Mouse (Mus musculus): Measurements from ENCODE around the gene Slc7a1. TPM values are rescaled to one million over a fixed set of nuclear protein-coding genes. Genes with fewer than 3 reads are reported as not detected.

The Slc7a1 gene
- polyA plus RNA-seq, 2 experiments, result 8.1 to 22.5 TPM

DNA sequence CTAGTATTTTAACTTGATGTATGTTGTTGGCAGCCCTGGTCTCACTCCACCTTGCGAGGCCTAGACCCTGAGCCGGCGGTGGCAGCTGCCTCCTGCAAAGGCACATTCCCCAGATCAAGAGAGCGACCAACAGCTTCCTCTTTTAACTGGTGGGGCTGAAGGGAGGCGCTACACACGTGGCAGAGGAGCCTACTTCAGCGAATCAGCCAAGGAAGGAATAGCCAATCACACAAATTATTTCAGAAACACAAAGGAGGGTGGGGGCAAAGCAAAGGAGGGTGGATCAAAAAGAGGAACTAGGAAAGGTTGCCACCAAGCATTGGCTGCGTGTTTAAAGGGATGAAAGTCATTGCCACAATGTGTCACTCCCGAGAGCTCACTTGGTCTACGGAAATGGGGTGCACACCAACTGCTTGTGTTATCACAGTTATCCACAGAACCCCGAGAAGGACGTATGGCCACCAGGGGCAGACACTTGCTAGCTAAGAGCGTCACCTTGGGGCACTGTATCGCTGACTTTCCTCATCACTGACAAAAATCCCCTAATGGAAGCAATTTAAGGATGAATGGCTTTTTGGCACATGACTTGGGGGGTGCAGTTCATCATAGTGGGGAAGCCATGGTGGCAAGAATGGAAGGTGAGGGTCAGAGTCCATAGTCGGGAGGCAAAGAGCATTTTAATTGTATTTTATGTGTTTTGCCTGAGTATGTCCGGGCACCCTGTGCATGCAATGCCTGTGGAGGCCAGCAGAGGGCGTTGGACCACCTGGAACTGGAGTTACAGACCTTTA, 20.1 kb downstream of the Slc7a1 start:
- Histone ChIP-seq H3K4me1 (ENCODE audit: control insufficient read depth, insufficient read depth, low read length) (peaks cover 9% of the 10 kb centered on the region), H3K36me3 (ENCODE audit: control insufficient read depth, insufficient read depth, low read length) (no peaks in the 10 kb centered on the region), H3K27me3 (ENCODE audit: control insufficient read depth, insufficient read depth, low read length) (no peaks in the 10 kb centered on the region), H3K27ac (replicated peaks; ENCODE audit: low read depth, low read length) (no peak overlapping the region), H3K9me3 (ENCODE audit: control insufficient read depth, low read length) (no peaks in the 10 kb centered on the region), H3K9ac (ENCODE audit: low read depth, low read length, severe bottlenecking) (no peak overlapping the region), H3K4me3 (replicated peaks; ENCODE audit: low read length) (no peak overlapping the region), H3K4me2 (replicated peaks; ENCODE audit: low read depth, low read length, severe bottlenecking) (no peak overlapping the region)
- TF ChIP-seq POLR2A (IDR thresholded peaks at IDR 0.05; ENCODE audit: borderline replicate concordance, extremely low read depth, insufficient read depth, insufficient read length), result no peak
- DNase-seq (ENCODE audit: low spot score), result no peak
- 87% methylated on average over 17 of the region's 17 CpGs for WGBS
- no peak for ATAC-seq (ENCODE audit: low FRiP score, low read depth)

DNA sequence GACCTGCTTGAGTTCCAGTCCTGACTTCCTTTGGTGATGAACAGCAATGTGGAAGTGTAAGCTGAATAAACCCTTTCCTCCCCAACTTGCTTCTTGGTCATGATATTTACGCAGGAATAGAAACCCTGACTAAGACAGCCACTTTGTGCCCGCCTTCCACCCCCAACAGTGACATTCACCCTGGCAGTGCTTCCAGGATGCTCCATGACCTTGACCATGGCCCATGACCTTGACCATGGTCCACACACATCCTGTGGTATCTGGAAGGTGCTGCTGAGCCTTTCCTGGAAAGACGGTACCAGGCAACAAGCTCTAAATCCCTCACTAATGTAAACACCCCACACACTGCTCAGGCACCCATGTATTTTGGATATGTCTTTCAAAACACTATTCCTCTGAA, 21.0 kb downstream of the Slc7a1 start:
- H3K27ac ChIP-seq (replicated peaks; ENCODE audit: low read depth, low read length), result no peak overlapping the region
- no peak overlapping the region for H3K4me3 ChIP-seq (replicated peaks; ENCODE audit: low read length)
- no peaks in the 10 kb centered on the region for H3K27me3 ChIP-seq (ENCODE audit: control insufficient read depth, insufficient read depth, low read length)
- no peaks in the 10 kb centered on the region for H3K9me3 ChIP-seq (ENCODE audit: control insufficient read depth, low read length)
- ATAC-seq (ENCODE audit: low FRiP score, low read depth) (no peak), DNase-seq (ENCODE audit: low spot score) (no peak)
- H3K36me3 ChIP-seq (ENCODE audit: control insufficient read depth, insufficient read depth, low read length), result no peaks in the 10 kb centered on the region
- 91% methylated on average over 3 of the region's 3 CpGs for WGBS
- TF ChIP-seq POLR2A (IDR thresholded peaks at IDR 0.05; ENCODE audit: borderline replicate concordance, extremely low read depth, insufficient read depth, insufficient read length), result no peak
- H3K4me2 ChIP-seq (replicated peaks; ENCODE audit: low read depth, low read length, severe bottlenecking), result no peak overlapping the region
- H3K4me1 ChIP-seq (ENCODE audit: control insufficient read depth, insufficient read depth, low read length), result peaks cover under 1% of the 10 kb centered on the region; the same call in 1 of the 2 replicates
- H3K9ac ChIP-seq (ENCODE audit: low read depth, low read length, severe bottlenecking), result no peak overlapping the region

- no peaks in the 10 kb centered on the region for H3K9me3 ChIP-seq (ENCODE audit: control insufficient read depth, low read length)
- 81% methylated on average over 4 of the region's 4 CpGs for WGBS
- H3K4me3 ChIP-seq (replicated peaks; ENCODE audit: low read length), result no peak overlapping the region
- H3K4me2 ChIP-seq (replicated peaks; ENCODE audit: low read depth, low read length, severe bottlenecking), result no peak overlapping the region
- H3K36me3 ChIP-seq (ENCODE audit: control insufficient read depth, insufficient read depth, low read length), result no peaks in the 10 kb centered on the region
- no peaks in the 10 kb centered on the region for H3K27me3 ChIP-seq (ENCODE audit: control insufficient read depth, insufficient read depth, low read length)
- no peak for TF ChIP-seq POLR2A (IDR thresholded peaks at IDR 0.05; ENCODE audit: borderline replicate concordance, extremely low read depth, insufficient read depth, insufficient read length)
- ATAC-seq (ENCODE audit: low FRiP score, low read depth) (no peak), DNase-seq (ENCODE audit: low spot score) (no peak)
- no peak overlapping the region for H3K27ac ChIP-seq (replicated peaks; ENCODE audit: low read depth, low read length)
- no peak overlapping the region for H3K9ac ChIP-seq (ENCODE audit: low read depth, low read length, severe bottlenecking)
- peaks cover 4% of the 10 kb centered on the region; the same call in 1 of the 2 replicates for H3K4me1 ChIP-seq (ENCODE audit: control insufficient read depth, insufficient read depth, low read length)
Observed at GRCm38 (mm10) chr5:148378232-148378508, 21.5 kb downstream of the Slc7a1 start.

- H3K9ac ChIP-seq (ENCODE audit: low read depth, low read length, severe bottlenecking), result no peak overlapping the region
- DNase-seq (ENCODE audit: low spot score) (no peak), ATAC-seq (ENCODE audit: low FRiP score, low read depth) (no peak)
- H3K27ac ChIP-seq (replicated peaks; ENCODE audit: low read depth, low read length), result no peak overlapping the region
- H3K9me3 ChIP-seq (ENCODE audit: control insufficient read depth, low read length), result no peaks in the 10 kb centered on the region
- H3K4me3 ChIP-seq (replicated peaks; ENCODE audit: low read length), result no peak overlapping the region
- no peak for TF ChIP-seq POLR2A (IDR thresholded peaks at IDR 0.05; ENCODE audit: borderline replicate concordance, extremely low read depth, insufficient read depth, insufficient read length)
- no peaks in the 10 kb centered on the region for H3K27me3 ChIP-seq (ENCODE audit: control insufficient read depth, insufficient read depth, low read length)
- H3K4me2 ChIP-seq (replicated peaks; ENCODE audit: low read depth, low read length, severe bottlenecking), result no peak overlapping the region
- peaks cover 7% of the 10 kb centered on the region; the same call in 1 of the 2 replicates for H3K4me1 ChIP-seq (ENCODE audit: control insufficient read depth, insufficient read depth, low read length)
- WGBS, result 88% methylated on average over 17 of the region's 17 CpGs
- no peaks in the 10 kb centered on the region for H3K36me3 ChIP-seq (ENCODE audit: control insufficient read depth, insufficient read depth, low read length)
Observed at GRCm38 (mm10) chr5:148377439-148378231, 22.1 kb downstream of the Slc7a1 start.

- Histone ChIP-seq H3K9me3 (ENCODE audit: control insufficient read depth, low read length) (no peaks in the 10 kb centered on the region), H3K4me3 (replicated peaks; ENCODE audit: low read length) (no peak overlapping the region), H3K27me3 (ENCODE audit: control insufficient read depth, insufficient read depth, low read length) (no peaks in the 10 kb centered on the region), H3K36me3 (ENCODE audit: control insufficient read depth, insufficient read depth, low read length) (no peaks in the 10 kb centered on the region), H3K4me1 (ENCODE audit: control insufficient read depth, insufficient read depth, low read length) (peaks cover 7% of the 10 kb centered on the region; the same call in 1 of the 2 replicates), H3K9ac (ENCODE audit: low read depth, low read length, severe bottlenecking) (no peak overlapping the region), H3K27ac (replicated peaks; ENCODE audit: low read depth, low read length) (no peak overlapping the region), H3K4me2 (replicated peaks; ENCODE audit: low read depth, low read length, severe bottlenecking) (no peak overlapping the region)
- no peak for DNase-seq (ENCODE audit: low spot score)
- 87% methylated on average over 8 of the region's 8 CpGs for WGBS
- no peak for ATAC-seq (ENCODE audit: low FRiP score, low read depth)
- no peak for TF ChIP-seq POLR2A (IDR thresholded peaks at IDR 0.05; ENCODE audit: borderline replicate concordance, extremely low read depth, insufficient read depth, insufficient read length)
Observed at GRCm38 (mm10) chr5:148376358-148376757, 23.3 kb downstream of the Slc7a1 start.

Measured in limb, embryonic 14.5 days (tissue).